Mouse (Mus musculus): ENCODE measurements at regions not wholly inside any gene's neighbourhood (a gene's known extent, or its start where the extent isn't known, plus 50 kb on each side); places are given as distances from the start of the nearest gene placed in this dataset.
A peak's percentile ranks its signal among the peaks of the same experiment; 100 is the strongest.
"Not testable (repeated sequence)": the region's sequence is repeated elsewhere in the genome, so short reads cannot be mapped to it uniquely, and the experiment has no call there.

GRCm38 (mm10) chr3:60804711-60805293, 197.8 kb upstream of the P2ry1 start:
- DNase-seq (ENCODE audit: low read depth) = no peak

DNA sequence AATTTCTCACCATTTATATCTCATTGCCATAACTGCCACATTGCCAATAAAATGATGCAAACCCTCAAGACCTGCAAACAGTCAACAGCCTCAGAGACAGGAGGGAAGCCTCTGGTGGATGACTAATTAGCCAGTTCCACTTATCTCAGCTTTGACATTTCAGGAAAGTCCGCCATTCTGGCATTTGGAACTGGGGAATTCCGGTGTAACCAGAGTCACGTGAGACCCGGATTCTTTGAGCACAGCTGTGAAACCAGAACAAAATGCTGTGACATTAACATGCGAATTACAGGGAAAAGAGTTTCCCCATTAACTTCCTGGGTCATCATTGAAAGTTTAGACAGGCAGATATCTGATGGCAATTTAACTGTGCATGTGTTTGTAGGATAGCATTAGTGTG, 190.7 kb upstream of the P2ry1 start:
- DNase-seq (ENCODE audit: low read depth) = no peak

- DNase-seq (ENCODE audit: low read depth) = no peak
Measured at GRCm38 (mm10) chr3:60813485-60813884, 189.1 kb upstream of the P2ry1 start.

GRCm38 (mm10) chr3:60819684-60820281, 182.8 kb upstream of the P2ry1 start:
- peak; percentile 24 for DNase-seq (ENCODE audit: low read depth)

DNA sequence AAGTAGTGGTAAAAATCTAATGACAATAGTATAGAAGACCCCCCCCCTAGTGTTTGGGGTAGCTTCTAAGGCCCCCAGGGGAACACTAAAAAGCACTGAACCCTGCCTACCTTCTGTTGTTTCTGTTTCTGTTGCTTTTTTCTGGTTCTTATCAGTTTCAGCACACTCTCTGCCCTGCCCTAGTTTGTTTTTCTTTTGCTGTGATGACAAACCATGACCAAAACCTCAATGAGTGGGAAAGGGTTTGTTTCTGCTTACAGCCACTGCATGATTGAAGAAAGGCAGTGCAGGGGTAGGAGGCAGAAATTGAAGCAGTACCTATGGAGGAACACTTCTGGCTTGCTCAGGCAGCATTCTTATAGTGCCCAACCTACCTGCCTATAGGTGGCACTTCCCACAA, 181.1 kb upstream of the P2ry1 start:
- peak; percentile 8 for DNase-seq (ENCODE audit: low read depth)

- DNase-seq (ENCODE audit: low read depth) = no peak
Measured at GRCm38 (mm10) chr3:60826759-60827158, 175.8 kb upstream of the P2ry1 start.

DNA sequence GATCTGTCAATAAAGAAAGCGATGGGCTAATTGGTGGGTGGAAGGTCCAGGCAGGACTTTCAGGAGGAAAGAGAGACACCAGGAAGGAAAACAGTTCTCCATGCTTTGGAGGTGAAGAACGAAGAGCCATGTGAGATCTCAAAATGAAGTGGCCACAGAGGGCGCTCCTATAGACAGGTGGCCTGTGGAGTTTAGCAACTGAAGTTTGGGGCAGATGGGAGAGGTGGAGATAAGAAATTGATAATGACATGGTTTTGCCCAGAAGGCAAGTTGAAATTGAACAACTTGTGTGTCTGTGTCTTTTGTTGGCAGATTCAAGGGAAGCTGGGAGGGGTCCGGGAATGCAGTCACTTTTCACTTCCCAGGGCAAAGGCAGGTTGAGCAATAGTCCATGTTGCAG, 170.2 kb upstream of the P2ry1 start:
- DNase-seq (ENCODE audit: low read depth) = no peak

- no peak for DNase-seq (ENCODE audit: low read depth)
Measured at GRCm38 (mm10) chr3:60841895-60842294, 160.7 kb upstream of the P2ry1 start.

GRCm38 (mm10) chr3:60845293-60845692, 157.3 kb upstream of the P2ry1 start:
- DNase-seq (ENCODE audit: low read depth) = no peak

DNA sequence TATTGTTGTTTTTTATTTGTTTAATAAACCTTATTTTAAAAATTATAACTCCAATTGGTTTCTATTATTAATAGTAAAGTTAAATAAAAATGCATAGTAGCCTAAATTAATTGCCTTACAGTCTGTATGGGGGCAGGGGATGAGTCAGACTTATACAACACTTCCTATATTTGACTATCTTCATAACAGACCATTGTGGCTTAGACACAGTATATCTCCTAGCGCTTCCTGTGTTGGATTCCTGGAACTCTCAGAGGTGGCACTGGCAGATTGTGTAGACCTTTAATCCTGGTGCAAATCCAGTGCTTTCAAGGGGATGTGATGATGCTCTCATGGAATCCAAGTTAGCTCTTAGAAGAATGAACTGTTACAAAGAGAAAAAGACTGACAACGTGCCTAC, 154.2 kb upstream of the P2ry1 start:
- no peak for DNase-seq (ENCODE audit: low read depth)

DNA sequence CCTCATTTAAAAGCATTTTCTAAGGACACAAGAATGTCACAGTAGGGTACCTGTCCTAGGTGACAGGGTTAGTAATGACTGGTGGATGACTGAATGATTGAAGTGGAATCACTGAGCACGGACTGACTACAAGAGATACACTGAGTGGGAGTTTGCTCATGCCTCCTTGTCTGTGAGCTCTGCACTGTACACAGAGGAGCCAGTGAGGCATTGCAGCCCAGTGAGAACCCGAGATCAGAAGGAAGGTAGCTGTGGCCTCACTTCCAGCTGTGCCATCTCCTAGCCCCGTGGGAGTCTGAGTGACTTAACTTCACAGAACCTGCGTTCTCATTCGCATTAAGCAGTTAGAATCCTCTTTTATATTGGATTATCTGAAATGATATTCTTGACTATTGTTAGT, 148.8 kb upstream of the P2ry1 start:
- no peak for DNase-seq (ENCODE audit: low read depth)

- DNase-seq (ENCODE audit: low read depth) = no peak
Measured at GRCm38 (mm10) chr3:60855734-60856133, 146.9 kb upstream of the P2ry1 start.

- DNase-seq (ENCODE audit: low read depth) = no peak
Measured at GRCm38 (mm10) chr3:60858474-60859118, 144.0 kb upstream of the P2ry1 start.

DNA sequence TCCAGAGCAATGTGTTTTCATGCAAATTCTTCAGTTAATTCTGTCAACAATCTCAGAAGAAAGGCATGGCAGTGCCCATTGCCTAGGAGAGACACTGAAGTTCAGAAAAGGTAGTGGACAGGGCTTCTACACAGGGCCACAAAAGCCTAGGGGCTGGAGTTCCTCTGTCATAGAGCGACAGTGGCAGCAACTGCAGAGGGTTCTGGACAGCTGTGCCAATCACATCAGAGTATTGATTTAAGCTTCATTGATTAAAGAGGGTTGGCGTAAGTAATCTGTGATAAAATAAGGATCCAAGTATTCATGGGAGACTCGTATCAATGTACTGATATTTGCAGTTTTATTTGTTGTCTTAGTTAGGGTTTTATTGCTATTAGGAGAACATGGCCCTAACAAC, 143.5 kb upstream of the P2ry1 start:
- DNase-seq (ENCODE audit: low read depth) = no peak

- not testable (repeated sequence) for DNase-seq (ENCODE audit: low read depth)
Measured at GRCm38 (mm10) chr3:60876858-60877257, 125.7 kb upstream of the P2ry1 start.

DNA sequence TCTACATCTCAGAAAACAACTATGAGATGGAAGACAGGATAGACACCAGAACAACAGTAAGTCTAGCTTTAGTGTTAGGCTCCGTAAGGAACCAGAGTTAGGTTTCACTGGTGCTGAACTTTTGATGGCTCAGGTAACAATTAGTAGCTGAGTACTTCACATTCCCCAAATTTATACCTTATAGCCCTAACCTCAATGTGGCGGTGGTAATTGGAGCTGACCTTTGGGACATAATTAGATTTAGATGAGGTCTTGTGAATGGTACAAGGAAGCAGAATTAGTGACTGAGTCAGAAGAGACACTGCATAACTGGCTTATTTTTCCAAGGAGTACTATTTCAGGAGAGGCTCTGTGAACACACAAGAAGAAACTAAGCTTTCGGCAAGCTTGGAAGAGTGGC, 123.7 kb upstream of the P2ry1 start:
- no peak for DNase-seq (ENCODE audit: low read depth)

- DNase-seq (ENCODE audit: low read depth) = no peak
Measured at GRCm38 (mm10) chr3:60884027-60884426, 118.6 kb upstream of the P2ry1 start.

GRCm38 (mm10) chr3:60889191-60889861, 113.3 kb upstream of the P2ry1 start:
- no peak for DNase-seq (ENCODE audit: low read depth)

GRCm38 (mm10) chr3:60897628-60898269, 104.8 kb upstream of the P2ry1 start:
- no peak for DNase-seq (ENCODE audit: low read depth)

DNA sequence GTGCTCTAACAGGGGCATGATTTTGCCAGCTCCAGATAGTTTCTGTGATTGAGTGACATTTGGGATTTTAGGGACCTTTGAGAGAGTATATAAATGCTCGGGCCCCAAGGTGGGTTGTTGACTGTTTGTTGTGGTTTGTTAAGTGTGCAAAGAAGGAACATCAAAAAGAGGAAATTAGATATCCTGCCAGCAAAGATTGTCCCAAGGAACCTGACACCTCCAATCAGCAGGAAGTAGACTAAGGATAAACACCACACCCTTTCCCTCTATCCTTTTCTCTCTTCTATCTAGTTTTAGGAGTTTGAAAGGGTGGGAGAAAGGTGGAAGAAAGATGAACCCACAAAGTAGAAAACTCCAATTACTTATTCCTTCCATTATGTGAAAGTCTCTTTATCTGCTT, 103.9 kb upstream of the P2ry1 start:
- no peak for DNase-seq (ENCODE audit: low read depth)

- no peak for DNase-seq (ENCODE audit: low read depth)
Measured at GRCm38 (mm10) chr3:60901571-60901970, 101.0 kb upstream of the P2ry1 start.

DNA sequence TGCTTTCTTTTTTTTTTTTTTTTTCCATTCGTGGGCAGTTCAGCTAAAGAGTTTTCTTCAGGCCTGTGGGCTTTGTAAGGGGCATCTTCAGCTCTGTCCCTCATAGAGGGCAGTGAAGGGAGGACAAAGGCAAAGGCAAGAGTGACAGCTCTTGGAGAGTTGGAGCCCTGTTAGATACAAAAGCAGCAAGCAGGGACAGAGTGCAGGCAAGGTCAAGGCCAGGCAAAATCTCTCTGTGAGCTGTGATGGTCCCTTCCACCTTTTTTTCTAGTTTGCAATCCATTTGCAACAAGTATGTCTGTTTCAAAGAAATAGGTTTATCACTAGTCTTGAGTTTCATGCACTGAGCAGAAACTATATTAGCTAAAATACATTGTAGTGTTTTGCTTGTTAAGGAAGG, 86.2 kb upstream of the P2ry1 start:
- DNase-seq (ENCODE audit: low read depth) = no peak

GRCm38 (mm10) chr3:60917271-60917670, 85.3 kb upstream of the P2ry1 start:
- DNase-seq (ENCODE audit: low read depth) = no peak
